Mouse (Mus musculus) MEL (cell line): ENCODE measurements around the gene Bend4. TPM values are rescaled to one million over a fixed set of nuclear protein-coding genes. Genes with fewer than 3 reads are reported as not detected.
A peak's percentile ranks its signal among the peaks of the same experiment; 100 is the strongest.

ENCODE experiments used
- DNase-seq: peaks from one replicate; pipeline ENCODE4 v3.0.0; 2011; ENCODE audit warnings: low read depth, low spot score
- H3K27ac ChIP-seq: 2 replicates; pipeline ENCODE4 v1.5.1; 2012; ENCODE audit warnings: low read depth, mild to moderate bottlenecking, control low read depth, low read length, moderate library complexity; ENCODE audit not compliant: control insufficient read depth
- H3K27me3 ChIP-seq, 2 experiments: fragments of 150-350 bp in 1 of 2; sonication (generic) in 1 of 2; 2 replicates each; pipeline ENCODE4 v1.6.1; 2012; ENCODE audit warnings: low read length in 2 of 2, mild to moderate bottlenecking in 2 of 2, improper control_type of control experiment in 1 of 2, moderate library complexity in 1 of 2; ENCODE audit not compliant: insufficient read depth in 2 of 2, control insufficient read depth in 1 of 2
- H3K36me3 ChIP-seq, 2 experiments: 2 replicates each; pipeline ENCODE4 v1.6.1; 2012 to 2014; ENCODE audit warnings: low read length in 2 of 2, improper control_type of control experiment in 1 of 2, inconsistent platforms in 1 of 2, mild to moderate bottlenecking in 1 of 2; ENCODE audit not compliant: insufficient read depth in 2 of 2, control insufficient read depth in 1 of 2
- H3K4me1 ChIP-seq, 2 experiments: fragments of 150-350 bp in 1 of 2; sonication (generic) in 1 of 2; 2 replicates each; pipeline ENCODE4 v1.6.1; 2012; ENCODE audit warnings: low read length in 2 of 2, improper control_type of control experiment in 1 of 2, mild to moderate bottlenecking in 1 of 2; ENCODE audit not compliant: insufficient read depth in 2 of 2, control insufficient read depth in 1 of 2
- H3K4me3 ChIP-seq, 2 experiments: fragments of 150-350 bp in 1 of 2; sonication (generic) in 1 of 2; 2 replicates each; pipeline ENCODE4 v1.5.1; 2012; ENCODE audit warnings: low read depth in 2 of 2, low read length in 2 of 2, mild to moderate bottlenecking in 2 of 2, moderate library complexity in 2 of 2, control low read depth in 1 of 2, improper control_type of control experiment in 1 of 2; ENCODE audit not compliant: control insufficient read depth in 1 of 2, insufficient read depth in 1 of 2
- H3K79me2 ChIP-seq: 2 replicates; pipeline ENCODE4 v1.6.1; 2012; ENCODE audit warnings: mild to moderate bottlenecking, low read length, moderate library complexity; ENCODE audit not compliant: control insufficient read depth, poor library complexity, insufficient read depth
- H3K9ac ChIP-seq: 2 replicates; pipeline ENCODE4 v1.6.1; 2012; ENCODE audit warnings: low read depth, mild to moderate bottlenecking, control low read depth, low read length, moderate library complexity; ENCODE audit not compliant: control insufficient read depth, poor library complexity, severe bottlenecking
- H3K9me3 ChIP-seq: fragments of 150-350 bp; sonication (generic); replicated peaks from 2 replicates; pipeline ENCODE4 v1.6.1; 2012; ENCODE audit warnings: mild to moderate bottlenecking, low read length, improper control_type of control experiment, moderate library complexity; ENCODE audit not compliant: insufficient read depth
- CTCF ChIP-seq, 3 experiments: IDR thresholded peaks in 2 of 3; conservative IDR thresholded peaks in 1 of 3; 2 replicates each; pipeline ENCODE4 v1.5.1; 2011 to 2012; ENCODE audit warnings: low read length in 3 of 3, low read depth in 2 of 3, mild to moderate bottlenecking in 2 of 3, improper control_type of control experiment in 1 of 3, inconsistent platforms in 1 of 3, mixed read lengths in 1 of 3, moderate library complexity in 1 of 3; ENCODE audit not compliant: control insufficient read depth in 1 of 3, insufficient read depth in 1 of 3, poor library complexity in 1 of 3, severe bottlenecking in 1 of 3
- ETS1 ChIP-seq: IDR thresholded peaks from 2 replicates; pipeline ENCODE4 v1.6.1; 2012; ENCODE audit warnings: low read depth, mild to moderate bottlenecking, inconsistent platforms, low read length, improper control_type of control experiment, moderate library complexity
- GATA1 ChIP-seq: IDR thresholded peaks from 2 replicates; pipeline ENCODE4 v1.6.1; 2011; ENCODE audit warnings: low read depth, low read length, improper control_type of control experiment
- HCFC1 ChIP-seq: IDR thresholded peaks from 2 replicates; pipeline ENCODE4 v1.6.1; 2012; ENCODE audit warnings: low read depth, mild to moderate bottlenecking, inconsistent platforms, low read length, improper control_type of control experiment, moderate library complexity
- MEF2A ChIP-seq: IDR thresholded peaks from 2 replicates; pipeline ENCODE4 v1.6.1; 2014; ENCODE audit warnings: low read depth, mild to moderate bottlenecking, inconsistent platforms, low read length, improper control_type of control experiment; ENCODE audit not compliant: poor library complexity, insufficient replicate concordance, severe bottlenecking; ENCODE audit errors: extremely low read depth
- POLR2AphosphoS2 ChIP-seq: IDR thresholded peaks from 2 replicates; pipeline ENCODE4 v1.6.1; 2011; ENCODE audit warnings: low read length, improper control_type of control experiment
- SIN3A ChIP-seq: IDR thresholded peaks from 2 replicates; pipeline ENCODE4 v1.6.1; 2012; ENCODE audit warnings: low read length, improper control_type of control experiment, inconsistent platforms
- TBP ChIP-seq: IDR thresholded peaks from 2 replicates; pipeline ENCODE4 v1.8.0; 2011; ENCODE audit warnings: low read depth, low read length, improper control_type of control experiment
- UBTF ChIP-seq: IDR thresholded peaks from 2 replicates; pipeline ENCODE4 v1.6.1; 2012; ENCODE audit warnings: low read depth, mild to moderate bottlenecking, inconsistent platforms, low read length, improper control_type of control experiment, moderate library complexity, borderline replicate concordance; ENCODE audit not compliant: insufficient read depth
- USF1 ChIP-seq: IDR thresholded peaks from 2 replicates; pipeline ENCODE4 v1.6.1; 2014; ENCODE audit warnings: low read depth, mild to moderate bottlenecking, inconsistent platforms, low read length, improper control_type of control experiment, moderate library complexity
- USF2 ChIP-seq, 2 experiments: IDR thresholded peaks; 2 replicates each; pipeline ENCODE4 v1.6.1; 2011 to 2012; ENCODE audit warnings: improper control_type of control experiment in 2 of 2, low read length in 2 of 2, borderline replicate concordance in 1 of 2, inconsistent platforms in 1 of 2, low read depth in 1 of 2, mild to moderate bottlenecking in 1 of 2; ENCODE audit not compliant: insufficient read depth in 1 of 2
- ZC3H11A ChIP-seq: IDR thresholded peaks from 2 replicates; pipeline ENCODE4 v1.6.1; 2012; ENCODE audit warnings: low read depth, mild to moderate bottlenecking, inconsistent platforms, low read length, improper control_type of control experiment
- ZKSCAN1 ChIP-seq: IDR thresholded peaks from 2 replicates; pipeline ENCODE4 v1.6.1; 2012; ENCODE audit warnings: low read depth, mild to moderate bottlenecking, inconsistent platforms, low read length, improper control_type of control experiment, moderate library complexity
- ZNF384 ChIP-seq: IDR thresholded peaks from 2 replicates; pipeline ENCODE4 v1.6.1; 2012; ENCODE audit warnings: low read depth, mild to moderate bottlenecking, inconsistent platforms, low read length, improper control_type of control experiment
- polyA plus RNA-seq, 2 experiments: library from polyadenylated mRNA; stranded (reverse) in 1 of 2; unstranded in 1 of 2; fragments of >175 nt in 1 of 2; fragments of >200 nt in 1 of 2; gene quantifications; 2 replicates each; pipeline versions ENCODE4 v1.2.1 to v1.2.4; 2012; ENCODE audit warnings: low replicate concordance in 2 of 2, low read depth in 1 of 2; ENCODE audit not compliant: insufficient read length in 2 of 2, insufficient read depth in 1 of 2, missing spikeins in 1 of 2
- total RNA-seq: library from RNA; depleted of rRNA; stranded (reverse); fragments of 300-350 nt; gene quantifications from 2 replicates; pipeline ENCODE4 v1.2.3, GENCODE M21; 2012

Gene Bend4
- total and polyA plus RNA-seq, 3 experiments, result not detected

DNA sequence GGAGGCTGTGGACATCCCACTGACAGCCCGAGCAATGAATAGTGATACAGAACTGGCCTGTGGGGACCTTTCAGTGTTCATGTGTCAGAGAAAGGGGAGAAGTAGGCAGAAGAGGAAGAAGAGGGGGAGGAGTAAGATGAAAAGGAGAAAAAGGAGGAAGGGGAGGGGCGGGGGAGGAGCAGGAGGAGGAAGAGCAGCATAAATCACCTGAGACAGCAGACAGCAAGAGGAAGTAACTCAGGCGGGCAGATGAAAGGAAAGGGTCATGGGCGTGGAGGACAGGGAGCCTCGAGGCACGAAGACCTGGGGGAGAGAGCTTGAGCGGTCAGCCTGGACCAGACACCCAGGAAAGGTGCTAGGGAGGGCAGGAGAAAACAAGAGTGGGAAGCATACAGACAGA lies 23.7 kb downstream of the Bend4 start:
- no peaks in the 10 kb centered on the region for H3K27me3 ChIP-seq
- DNase-seq, result peak; percentile 16
- no peak overlapping the region for H3K4me3 ChIP-seq
- no peaks in the 10 kb centered on the region for H3K36me3 ChIP-seq
- no peaks in the 10 kb centered on the region for H3K9me3 ChIP-seq
- H3K79me2 ChIP-seq, result no peaks in the 10 kb centered on the region
- H3K27ac ChIP-seq, result no peak overlapping the region
- H3K4me1 ChIP-seq, result no peaks in the 10 kb centered on the region
- no peak overlapping the region for H3K9ac ChIP-seq
- TF ChIP-seq ETS1 (no peak), HCFC1 (no peak), SIN3A (no peak), ZNF384 (no peak), USF2 (IDR thresholded peaks at IDR 0.05; ENCODE audit: borderline replicate concordance in 1 of 2, insufficient read depth in 1 of 2, low read depth in 1 of 2, low read length in 2 of 2) (no peak), ZC3H11A (no peak)

DNA sequence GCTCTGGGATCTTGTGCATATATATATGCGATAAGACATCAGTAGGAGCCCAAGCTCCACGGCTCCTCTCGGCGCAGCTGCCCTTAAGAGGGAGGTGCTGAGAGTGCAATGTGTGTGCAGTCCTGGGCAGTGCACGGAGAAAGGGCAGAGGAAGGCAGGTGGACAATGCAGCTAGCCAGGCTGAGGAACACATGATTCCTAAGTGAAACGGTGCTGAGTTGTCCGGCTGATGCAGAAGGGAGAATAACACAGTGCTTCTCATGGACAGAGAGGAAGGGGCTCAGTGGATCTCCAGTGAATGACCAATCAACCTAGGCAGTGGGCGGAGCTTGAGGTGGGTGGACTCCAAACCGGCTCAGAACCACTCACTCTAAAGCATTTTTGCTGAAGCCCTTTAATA lies 26.5 kb downstream of the Bend4 start:
- no peak for DNase-seq
- no peaks in the 10 kb centered on the region for H3K36me3 ChIP-seq
- no peak for TF ChIP-seq POLR2AphosphoS2
- TF ChIP-seq MEF2A, result no peak
- TF ChIP-seq UBTF, result no peak
- no peak for TF ChIP-seq TBP
- TF ChIP-seq USF1, result no peak
- no peak for TF ChIP-seq GATA1
- no peak for TF ChIP-seq CTCF (IDR thresholded peaks at IDR 0.05 in 2 of 3, conservative IDR thresholded peaks at IDR 0.05 in 1 of 3; ENCODE audit: control insufficient read depth in 1 of 3, insufficient read depth in 1 of 3, low read depth in 2 of 3, low read length in 3 of 3, poor library complexity in 1 of 3, severe bottlenecking in 1 of 3)
- TF ChIP-seq ZKSCAN1, result no peak
- H3K9ac ChIP-seq, result no peak overlapping the region
- no peak overlapping the region for H3K27ac ChIP-seq
- no peaks in the 10 kb centered on the region for H3K4me1 ChIP-seq
- H3K27me3 ChIP-seq, result no peaks in the 10 kb centered on the region
- H3K9me3 ChIP-seq, result no peaks in the 10 kb centered on the region
- H3K4me3 ChIP-seq, result no peak overlapping the region
- no peaks in the 10 kb centered on the region for H3K79me2 ChIP-seq
